Mouse (Mus musculus): ENCODE results near the gene 1810010H24Rik.
"Not testable (repeated sequence)": the region's sequence is repeated elsewhere in the genome, so short reads cannot be mapped to it uniquely, and the experiment has no call there.

Gene 1810010H24Rik

GRCm38 (mm10) chr11:107012324-107013017 lies 13.0 kb upstream of the 1810010H24Rik start:
- peak; percentile 98 to 99 for DNase-seq (ENCODE audit: low read depth in 2 of 2, low spot score in 2 of 2)

- no peak for DNase-seq (ENCODE audit: low read depth in 2 of 2, low spot score in 2 of 2)
These were observed 11.4 kb upstream of the 1810010H24Rik start for GRCm38 (mm10) chr11:107014020-107014585.

GRCm38 (mm10) chr11:107014597-107015309 lies 10.7 kb upstream of the 1810010H24Rik start:
- DNase-seq (ENCODE audit: low read depth in 2 of 2, low spot score in 2 of 2), result peak in 1 of 2 experiments; percentile 42

- DNase-seq (ENCODE audit: low read depth in 2 of 2, low spot score in 2 of 2), result not testable (repeated sequence)
These were observed 9.8 kb upstream of the 1810010H24Rik start for GRCm38 (mm10) chr11:107015535-107016187.

- DNase-seq (ENCODE audit: low read depth in 2 of 2, low spot score in 2 of 2), result no peak
These were observed 8.6 kb upstream of the 1810010H24Rik start for GRCm38 (mm10) chr11:107016893-107017292.

GRCm38 (mm10) chr11:107017339-107017886 lies 8.1 kb upstream of the 1810010H24Rik start:
- DNase-seq (ENCODE audit: low read depth in 2 of 2, low spot score in 2 of 2), result no peak

GRCm38 (mm10) chr11:107018606-107019005 lies 6.9 kb upstream of the 1810010H24Rik start:
- no peak for DNase-seq (ENCODE audit: low read depth in 2 of 2, low spot score in 2 of 2)

- DNase-seq (ENCODE audit: low read depth in 2 of 2, low spot score in 2 of 2), result no peak
These were observed 6.2 kb upstream of the 1810010H24Rik start for GRCm38 (mm10) chr11:107019318-107019717.

- DNase-seq (ENCODE audit: low read depth in 2 of 2, low spot score in 2 of 2), result not testable (repeated sequence)
These were observed 5.8 kb upstream of the 1810010H24Rik start for GRCm38 (mm10) chr11:107019722-107020121.

- no peak for DNase-seq (ENCODE audit: low read depth in 2 of 2, low spot score in 2 of 2)
These were observed 3.3 kb upstream of the 1810010H24Rik start for GRCm38 (mm10) chr11:107022050-107022683.

GRCm38 (mm10) chr11:107024406-107024805 lies 1.1 kb upstream of the 1810010H24Rik start:
- no peak for DNase-seq (ENCODE audit: low read depth in 2 of 2, low spot score in 2 of 2)

- no peak for DNase-seq (ENCODE audit: low read depth in 2 of 2, low spot score in 2 of 2)
These were observed 1.3 kb downstream of the 1810010H24Rik start for GRCm38 (mm10) chr11:107026554-107027430.

GRCm38 (mm10) chr11:107027431-107028274 lies 2.2 kb downstream of the 1810010H24Rik start:
- peak; percentile 73 to 77 for DNase-seq (ENCODE audit: low read depth in 2 of 2, low spot score in 2 of 2)

GRCm38 (mm10) chr11:107028275-107028618 lies 2.8 kb downstream of the 1810010H24Rik start:
- DNase-seq (ENCODE audit: low read depth in 2 of 2, low spot score in 2 of 2), result no peak

- no peak for DNase-seq (ENCODE audit: low read depth in 2 of 2, low spot score in 2 of 2)
These were observed 3.3 kb downstream of the 1810010H24Rik start for GRCm38 (mm10) chr11:107028754-107029153.

GRCm38 (mm10) chr11:107029536-107029935 lies 4.1 kb downstream of the 1810010H24Rik start:
- peak in 1 of 2 experiments; percentile 40 for DNase-seq (ENCODE audit: low read depth in 2 of 2, low spot score in 2 of 2)

- DNase-seq (ENCODE audit: low read depth in 2 of 2, low spot score in 2 of 2), result no peak
These were observed 6.2 kb downstream of the 1810010H24Rik start for GRCm38 (mm10) chr11:107031635-107032034.

- no peak for DNase-seq (ENCODE audit: low read depth in 2 of 2, low spot score in 2 of 2)
These were observed 8.8 kb downstream of the 1810010H24Rik start for GRCm38 (mm10) chr11:107034085-107034810.

Measured in CD8-positive naive resting alpha-beta T cell, adult 2 months (primary cell).